Mouse (Mus musculus) intestine, embryonic 16.5 days (tissue): ENCODE results near the gene Trabd2b. TPM values are rescaled to one million over a fixed set of nuclear protein-coding genes. Genes with fewer than 3 reads are reported as not detected.

ENCODE experiments used
- ATAC-seq: fragments of 200-750 bp; cut with Nextera tagmentation; 2 replicates; pipeline ENCODE4 v1.8.0; 2017; ENCODE audit warnings: moderate TSS enrichment, moderate library complexity
- H3K27ac ChIP-seq: fragments of 300-500 bp; sonication (generic); 2 replicates; pipeline ENCODE4 v1.5.1; 2014; ENCODE audit warnings: mild to moderate bottlenecking, low read length
- H3K27me3 ChIP-seq: fragments of 300-500 bp; sonication (generic); replicated peaks from 2 replicates; pipeline ENCODE4 v1.6.1; 2014; ENCODE audit warnings: low read length, control low read depth, mixed read lengths; ENCODE audit not compliant: control insufficient read depth, insufficient read depth
- H3K36me3 ChIP-seq: fragments of 300-500 bp; sonication (generic); 2 replicates; pipeline ENCODE4 v1.6.1; 2014; ENCODE audit warnings: low read length, control low read depth; ENCODE audit not compliant: control insufficient read depth, insufficient read depth
- H3K4me1 ChIP-seq: fragments of 300-500 bp; sonication (generic); 2 replicates; pipeline ENCODE4 v1.6.1; 2014; ENCODE audit warnings: low read length, control low read depth, mixed read lengths; ENCODE audit not compliant: control insufficient read depth, insufficient read depth
- H3K4me2 ChIP-seq: fragments of 300-500 bp; sonication (generic); 2 replicates; pipeline ENCODE4 v1.6.1; 2014; ENCODE audit warnings: low read depth, low read length, control low read depth
- H3K4me3 ChIP-seq: fragments of 300-500 bp; sonication (generic); 2 replicates; pipeline ENCODE4 v1.5.1; 2014; ENCODE audit warnings: mild to moderate bottlenecking, low read length
- H3K9ac ChIP-seq: fragments of 300-500 bp; sonication (generic); 2 replicates; pipeline ENCODE4 v1.6.1; 2014; ENCODE audit warnings: low read depth, low read length
- H3K9me3 ChIP-seq: fragments of 300-500 bp; sonication (generic); 2 replicates; pipeline ENCODE4 v1.6.1; 2016; ENCODE audit warnings: low read length, control low read depth; ENCODE audit not compliant: control insufficient read depth
- WGBS: fragments of 180-500 bp; shearing (Covaris S2); extraction: QIAGEN DNeasy Blood & Tissue Kit; methylation state at CpG from one replicate; pipeline ENCODE4 v1.1.7; 2014; 5-methylcytosine and 5-hydroxymethylcytosine counted together
- polyA plus RNA-seq: library from polyadenylated mRNA; unstranded; fragments of >200 nt; fragmentation: Nextera tagmentation; extraction: Ambion mirVana; gene quantifications from 2 replicates; pipeline ENCODE4 v1.2.1, GENCODE M21; 2015

Gene Trabd2b
- polyA plus RNA-seq, 1 experiment from 2014 or later, result 0.37 TPM

GRCm38 (mm10) chr4:114369591-114369990 is 36.9 kb upstream of the Trabd2b start:
- Histone ChIP-seq H3K9me3 (no peaks in the 10 kb centered on the region), H3K9ac (no peak overlapping the region), H3K27me3 (no peaks in the 10 kb centered on the region; the same call in 1 of the 2 replicates), H3K4me1 (0 out of 2 replicates have a peak, but pooled peaks cover 6% of the 10 kb centered on the region), H3K36me3 (no peaks in the 10 kb centered on the region), H3K27ac (no peak overlapping the region), H3K4me3 (no peak overlapping the region), H3K4me2 (no peak overlapping the region)
- ATAC-seq, result no peak
- 76% methylated on average over 2 of the region's 2 CpGs for WGBS

GRCm38 (mm10) chr4:114370935-114371715 is 35.4 kb upstream of the Trabd2b start:
- ATAC-seq, result no peak

GRCm38 (mm10) chr4:114372699-114373098 is 33.8 kb upstream of the Trabd2b start:
- Histone ChIP-seq H3K4me1 (0 out of 2 replicates have a peak, but pooled peaks cover 3% of the 10 kb centered on the region), H3K27ac (no peak overlapping the region), H3K9ac (no peak overlapping the region), H3K9me3 (no peaks in the 10 kb centered on the region), H3K4me3 (no peak overlapping the region), H3K4me2 (no peak overlapping the region), H3K27me3 (no peaks in the 10 kb centered on the region; the same call in 1 of the 2 replicates), H3K36me3 (no peaks in the 10 kb centered on the region)
- ATAC-seq, result no peak
- 86% methylated on average over 3 of the region's 3 CpGs for WGBS

More at GRCm38 (mm10) chr4:114370935-114371715, 35.4 kb upstream of the Trabd2b start:
- no peaks in the 10 kb centered on the region for H3K9me3 ChIP-seq
- H3K27ac ChIP-seq, result no peak overlapping the region
- H3K4me3 ChIP-seq, result no peak overlapping the region
- no peak overlapping the region for H3K9ac ChIP-seq
- H3K4me1 ChIP-seq, result 0 out of 2 replicates have a peak, but pooled peaks cover 6% of the 10 kb centered on the region
- no peaks in the 10 kb centered on the region for H3K36me3 ChIP-seq
- no peak overlapping the region for H3K4me2 ChIP-seq
- no peaks in the 10 kb centered on the region; the same call in 1 of the 2 replicates for H3K27me3 ChIP-seq

- no peak for ATAC-seq
- Histone ChIP-seq H3K4me2 (no peak overlapping the region), H3K9me3 (no peaks in the 10 kb centered on the region), H3K4me1 (no peaks in the 10 kb centered on the region), H3K36me3 (no peaks in the 10 kb centered on the region), H3K4me3 (no peak overlapping the region), H3K27me3 (no peaks in the 10 kb centered on the region; the same call in 1 of the 2 replicates), H3K9ac (no peak overlapping the region), H3K27ac (no peak overlapping the region)
- 91% methylated on average over 1 of the region's 1 CpGs for WGBS
Measured at GRCm38 (mm10) chr4:114374330-114374729, 32.2 kb upstream of the Trabd2b start.

DNA sequence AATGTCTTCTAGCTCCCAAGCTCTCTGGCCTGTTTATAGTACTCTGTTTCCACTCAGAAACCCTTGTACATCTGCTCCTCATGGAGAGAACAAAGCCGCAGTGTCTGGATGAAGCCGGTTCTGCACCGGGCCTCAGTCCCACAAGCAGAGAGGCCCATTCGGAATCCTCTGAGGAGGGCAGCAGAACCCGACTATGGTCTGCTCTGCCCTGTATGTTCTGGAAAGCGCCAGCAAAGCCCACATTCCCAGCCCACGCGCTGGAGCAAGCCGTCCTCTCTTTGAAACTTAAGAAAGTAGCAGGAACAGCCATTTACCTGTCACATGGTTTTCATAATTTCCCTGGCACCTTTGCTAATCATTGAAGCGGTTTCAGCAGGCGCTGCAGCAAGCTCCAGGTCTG is 29.0 kb upstream of the Trabd2b start:
- H3K27me3 ChIP-seq, result no peaks in the 10 kb centered on the region

GRCm38 (mm10) chr4:114378512-114378911 is 28.0 kb upstream of the Trabd2b start:
- no peak overlapping the region for H3K27ac ChIP-seq
- H3K9ac ChIP-seq, result no peak overlapping the region
- H3K27me3 ChIP-seq, result no peaks in the 10 kb centered on the region
- no peak overlapping the region for H3K4me3 ChIP-seq
- WGBS, result 87% methylated on average over 7 of the region's 7 CpGs
- no peak overlapping the region for H3K4me2 ChIP-seq
- ATAC-seq, result no peak
- no peaks in the 10 kb centered on the region for H3K4me1 ChIP-seq
- H3K9me3 ChIP-seq, result no peaks in the 10 kb centered on the region
- no peaks in the 10 kb centered on the region for H3K36me3 ChIP-seq

More for the DNA sequence above, 29.0 kb upstream of the Trabd2b start:
- 86% methylated on average over 11 of the region's 11 CpGs for WGBS
- H3K9ac ChIP-seq, result no peak overlapping the region
- H3K9me3 ChIP-seq, result no peaks in the 10 kb centered on the region
- no peak overlapping the region for H3K27ac ChIP-seq
- ATAC-seq, result no peak
- H3K36me3 ChIP-seq, result no peaks in the 10 kb centered on the region
- H3K4me2 ChIP-seq, result no peak overlapping the region
- no peak overlapping the region for H3K4me3 ChIP-seq
- no peaks in the 10 kb centered on the region for H3K4me1 ChIP-seq

DNA sequence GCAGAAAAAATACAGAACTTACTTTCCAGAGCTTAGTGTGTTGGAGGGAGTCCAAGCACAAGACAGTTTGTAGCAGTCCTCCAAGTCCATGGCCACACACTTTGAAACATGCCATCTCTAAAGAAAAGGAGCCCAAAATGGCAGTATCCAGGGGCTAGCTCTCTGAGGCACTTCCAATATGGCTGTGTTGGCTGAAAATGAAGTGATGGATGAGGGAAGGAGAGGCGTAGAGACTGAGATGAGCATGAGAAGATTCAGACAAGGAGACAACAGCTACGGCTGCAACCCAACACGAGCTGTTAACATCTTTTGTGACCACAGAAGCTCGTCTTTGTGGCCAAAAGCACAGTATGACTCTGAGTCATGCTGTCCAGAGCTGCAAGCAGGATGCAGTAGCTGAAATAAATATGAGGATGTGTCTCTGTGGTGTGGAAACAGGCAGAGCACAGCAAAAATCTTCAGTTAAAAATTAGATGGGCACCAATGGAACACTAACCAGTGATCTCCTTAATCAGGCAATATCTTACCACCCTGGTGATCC is 27.0 kb upstream of the Trabd2b start:
- 85% methylated on average over 4 of the region's 4 CpGs for WGBS
- no peaks in the 10 kb centered on the region for H3K27me3 ChIP-seq
- H3K27ac ChIP-seq, result no peak overlapping the region
- no peaks in the 10 kb centered on the region for H3K4me1 ChIP-seq
- H3K4me3 ChIP-seq, result no peak overlapping the region
- H3K4me2 ChIP-seq, result no peak overlapping the region
- H3K9ac ChIP-seq, result no peak overlapping the region
- no peaks in the 10 kb centered on the region for H3K36me3 ChIP-seq
- H3K9me3 ChIP-seq, result no peaks in the 10 kb centered on the region
- no peak for ATAC-seq

DNA sequence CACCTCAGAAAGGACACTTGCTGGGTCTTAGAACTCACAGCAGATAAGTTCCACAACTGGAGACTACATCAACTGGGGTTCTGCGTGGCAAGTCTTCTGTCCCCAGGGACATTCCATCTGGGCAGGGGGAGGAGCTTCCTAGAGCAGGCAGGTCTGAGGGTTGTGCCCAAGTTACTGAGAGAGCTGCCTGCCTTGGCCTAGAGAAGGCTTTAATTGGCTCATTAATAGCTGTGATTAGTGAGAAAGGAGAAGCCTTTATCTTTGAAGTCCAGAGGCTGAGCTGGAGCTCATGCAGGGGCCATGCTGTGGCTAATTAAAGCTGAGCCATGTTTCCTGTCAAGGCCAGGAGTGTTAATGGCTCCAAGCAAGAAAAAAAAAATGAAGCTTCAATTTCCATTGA is 23.9 kb upstream of the Trabd2b start:
- WGBS, result 29% methylated on average over 1 of the region's 1 CpGs
- H3K36me3 ChIP-seq, result no peaks in the 10 kb centered on the region
- H3K4me3 ChIP-seq, result no peak overlapping the region
- no peak overlapping the region for H3K9ac ChIP-seq
- no peaks in the 10 kb centered on the region for H3K27me3 ChIP-seq
- H3K4me1 ChIP-seq, result no peaks in the 10 kb centered on the region
- no peak for ATAC-seq
- H3K4me2 ChIP-seq, result no peak overlapping the region
- H3K27ac ChIP-seq, result no peak overlapping the region
- no peaks in the 10 kb centered on the region for H3K9me3 ChIP-seq

DNA sequence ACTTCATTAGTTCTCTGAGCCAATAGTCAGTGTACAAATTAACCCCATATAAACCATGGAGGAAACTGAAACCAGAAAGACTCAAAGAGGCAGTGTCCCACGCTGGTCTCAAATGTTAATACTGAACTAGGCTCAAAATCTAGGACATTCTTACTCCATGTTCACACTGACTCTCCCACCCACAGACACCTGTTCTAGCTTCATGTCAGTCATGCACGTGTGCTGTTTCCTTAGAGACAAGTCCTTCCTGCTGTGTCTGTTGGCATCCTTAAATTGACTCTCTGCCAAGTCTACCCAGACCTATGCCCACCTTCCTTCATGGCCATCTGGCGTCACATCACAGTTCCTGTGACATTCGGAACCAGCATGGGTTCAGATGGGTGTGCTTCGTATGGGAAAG is 21.3 kb upstream of the Trabd2b start:
- no peak for ATAC-seq
- WGBS, result 92% methylated on average over 5 of the region's 5 CpGs
- no peaks in the 10 kb centered on the region for H3K4me1 ChIP-seq

More for the DNA sequence above, 21.3 kb upstream of the Trabd2b start:
- Histone ChIP-seq H3K4me3 (no peak overlapping the region), H3K27ac (no peak overlapping the region), H3K36me3 (no peaks in the 10 kb centered on the region), H3K9me3 (no peaks in the 10 kb centered on the region), H3K4me2 (no peak overlapping the region), H3K9ac (no peak overlapping the region), H3K27me3 (no peaks in the 10 kb centered on the region)
